Mouse (Mus musculus): Measurements from ENCODE around the gene Tmem156. TPM values are rescaled to one million over a fixed set of nuclear protein-coding genes. Genes with fewer than 3 reads are reported as not detected.

The Tmem156 gene
- polyA plus RNA-seq, 1 experiment = 3.6 TPM

DNA sequence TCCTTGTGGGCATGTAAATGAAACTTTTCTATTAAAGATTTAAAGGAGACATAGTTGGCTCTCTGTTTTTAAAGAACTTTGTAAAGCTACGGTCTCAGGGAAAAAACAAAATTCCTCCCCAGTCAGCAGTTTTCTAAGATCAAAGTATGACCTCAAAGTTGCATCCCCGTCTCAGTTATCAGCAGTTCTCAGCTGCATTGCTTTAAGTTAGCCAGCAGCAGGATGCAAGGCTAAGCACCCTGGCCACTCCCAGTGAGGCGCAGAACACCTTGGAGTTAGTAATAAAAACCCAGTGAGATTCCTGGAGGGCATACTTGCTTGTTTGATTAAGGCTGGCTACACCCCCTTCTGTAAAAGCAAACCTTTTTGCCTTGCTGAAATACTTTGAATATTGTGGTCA, 15.2 kb downstream of the Tmem156 start:
- Histone ChIP-seq H3K4me1 (replicated peaks; ENCODE audit: control insufficient read depth, insufficient read depth, low read length) (no peaks in the 10 kb centered on the region), H3K27ac (ENCODE audit: control insufficient read depth, insufficient read depth, low read length) (no peak overlapping the region), H3K4me3 (ENCODE audit: control insufficient read depth, insufficient read depth, low read length) (no peak overlapping the region), H3K36me3 (ENCODE audit: control insufficient read depth, insufficient read depth, low read length) (peaks cover 11% of the 10 kb centered on the region), H3K27me3 (ENCODE audit: control insufficient read depth, insufficient read depth, low read length) (no peaks in the 10 kb centered on the region)
- 81% methylated on average over 3 of the region's 3 CpGs for WGBS
- no peak for DNase-seq
- TF ChIP-seq CTCF (IDR thresholded peaks at IDR 0.05; ENCODE audit: borderline replicate concordance, control insufficient read depth, extremely low read depth, insufficient read depth, low read length, poor library complexity) (no peak), POLR2A (IDR thresholded peaks at IDR 0.05; ENCODE audit: control insufficient read depth, extremely low read depth, insufficient read depth, low read length, poor library complexity) (no peak)

DNA sequence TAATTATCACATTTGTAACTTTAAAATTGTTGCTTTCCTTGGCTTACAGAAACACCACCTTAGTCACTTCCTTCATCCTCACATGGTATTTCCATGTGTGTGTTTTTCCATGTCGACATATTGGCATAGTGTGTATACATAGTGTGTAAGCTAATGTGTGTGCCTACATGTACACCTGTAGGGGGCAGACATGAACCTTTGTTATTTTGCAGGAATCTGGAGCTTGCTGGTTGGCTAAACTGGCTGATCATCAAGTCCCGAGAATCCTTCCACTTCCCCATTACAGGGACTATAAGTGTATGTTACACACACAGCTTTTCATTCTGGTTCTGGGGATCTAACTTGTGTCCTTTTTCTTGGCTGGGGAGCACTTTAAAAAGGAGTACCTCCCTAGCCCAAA, 15.8 kb downstream of the Tmem156 start:
- no peak overlapping the region for H3K27ac ChIP-seq (ENCODE audit: control insufficient read depth, insufficient read depth, low read length)
- H3K4me1 ChIP-seq (replicated peaks; ENCODE audit: control insufficient read depth, insufficient read depth, low read length) = no peaks in the 10 kb centered on the region
- no peak overlapping the region for H3K4me3 ChIP-seq (ENCODE audit: control insufficient read depth, insufficient read depth, low read length)
- WGBS = 83% methylated on average over 2 of the region's 2 CpGs
- DNase-seq = no peak
- H3K36me3 ChIP-seq (ENCODE audit: control insufficient read depth, insufficient read depth, low read length) = peaks cover 11% of the 10 kb centered on the region
- H3K27me3 ChIP-seq (ENCODE audit: control insufficient read depth, insufficient read depth, low read length) = no peaks in the 10 kb centered on the region
- TF ChIP-seq POLR2A (IDR thresholded peaks at IDR 0.05; ENCODE audit: control insufficient read depth, extremely low read depth, insufficient read depth, low read length, poor library complexity) = no peak
- TF ChIP-seq CTCF (IDR thresholded peaks at IDR 0.05; ENCODE audit: borderline replicate concordance, control insufficient read depth, extremely low read depth, insufficient read depth, low read length, poor library complexity) = no peak

DNA sequence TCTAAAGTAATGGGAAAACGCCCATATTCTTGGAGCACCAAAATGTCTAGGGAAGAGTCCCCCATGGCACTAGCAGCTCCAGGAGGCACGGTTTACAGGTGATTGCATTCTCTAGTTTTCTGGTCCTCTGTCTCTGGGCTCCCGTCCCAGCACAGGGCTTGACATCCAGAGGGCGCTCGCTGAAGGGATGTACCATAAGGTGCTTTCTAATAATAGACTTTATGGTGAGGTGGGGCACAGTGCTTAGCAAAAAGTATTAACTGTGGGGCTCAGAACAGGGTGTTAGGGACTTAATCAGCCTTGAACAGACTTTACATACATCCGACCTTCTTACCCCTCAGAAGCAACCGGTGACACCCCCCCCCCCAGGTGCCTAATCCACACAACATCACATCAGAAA, 17.2 kb downstream of the Tmem156 start:
- no peak for DNase-seq
- Histone ChIP-seq H3K27me3 (ENCODE audit: control insufficient read depth, insufficient read depth, low read length) (no peaks in the 10 kb centered on the region), H3K4me3 (ENCODE audit: control insufficient read depth, insufficient read depth, low read length) (no peak overlapping the region), H3K27ac (ENCODE audit: control insufficient read depth, insufficient read depth, low read length) (no peak overlapping the region), H3K36me3 (ENCODE audit: control insufficient read depth, insufficient read depth, low read length) (peaks cover 11% of the 10 kb centered on the region), H3K4me1 (replicated peaks; ENCODE audit: control insufficient read depth, insufficient read depth, low read length) (no peaks in the 10 kb centered on the region)
- TF ChIP-seq CTCF (IDR thresholded peaks at IDR 0.05; ENCODE audit: borderline replicate concordance, control insufficient read depth, extremely low read depth, insufficient read depth, low read length, poor library complexity) (no peak), POLR2A (IDR thresholded peaks at IDR 0.05; ENCODE audit: control insufficient read depth, extremely low read depth, insufficient read depth, low read length, poor library complexity) (no peak)
- WGBS = 93% methylated on average over 7 of the region's 7 CpGs

DNA sequence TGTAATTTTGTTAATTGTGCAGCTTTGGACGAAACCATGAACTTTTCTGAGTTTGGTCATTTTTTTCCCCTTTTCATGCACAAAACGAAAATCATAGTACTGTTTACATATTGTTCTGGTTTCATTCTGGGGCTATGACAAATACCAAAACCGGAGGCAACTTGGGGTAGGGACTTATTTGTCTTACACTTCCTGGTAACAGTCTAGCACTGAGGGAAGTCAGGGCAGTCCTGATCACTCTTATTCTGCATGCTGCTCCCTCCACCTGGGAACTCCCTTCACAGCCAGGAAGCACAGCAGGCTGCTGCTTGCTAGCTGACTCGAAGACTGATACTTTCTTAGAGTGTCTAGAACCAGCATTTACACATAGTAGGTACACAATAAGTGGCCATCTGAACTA, 18.7 kb downstream of the Tmem156 start:
- Histone ChIP-seq H3K36me3 (ENCODE audit: control insufficient read depth, insufficient read depth, low read length) (peaks cover 11% of the 10 kb centered on the region; the same call in 1 of the 2 replicates), H3K4me1 (replicated peaks; ENCODE audit: control insufficient read depth, insufficient read depth, low read length) (no peaks in the 10 kb centered on the region), H3K27ac (ENCODE audit: control insufficient read depth, insufficient read depth, low read length) (no peak overlapping the region), H3K27me3 (ENCODE audit: control insufficient read depth, insufficient read depth, low read length) (no peaks in the 10 kb centered on the region), H3K4me3 (ENCODE audit: control insufficient read depth, insufficient read depth, low read length) (no peak overlapping the region)
- TF ChIP-seq CTCF (IDR thresholded peaks at IDR 0.05; ENCODE audit: borderline replicate concordance, control insufficient read depth, extremely low read depth, insufficient read depth, low read length, poor library complexity) (no peak), POLR2A (IDR thresholded peaks at IDR 0.05; ENCODE audit: control insufficient read depth, extremely low read depth, insufficient read depth, low read length, poor library complexity) (no peak)
- 88% methylated on average over 4 of the region's 4 CpGs for WGBS
- DNase-seq = no peak

DNA sequence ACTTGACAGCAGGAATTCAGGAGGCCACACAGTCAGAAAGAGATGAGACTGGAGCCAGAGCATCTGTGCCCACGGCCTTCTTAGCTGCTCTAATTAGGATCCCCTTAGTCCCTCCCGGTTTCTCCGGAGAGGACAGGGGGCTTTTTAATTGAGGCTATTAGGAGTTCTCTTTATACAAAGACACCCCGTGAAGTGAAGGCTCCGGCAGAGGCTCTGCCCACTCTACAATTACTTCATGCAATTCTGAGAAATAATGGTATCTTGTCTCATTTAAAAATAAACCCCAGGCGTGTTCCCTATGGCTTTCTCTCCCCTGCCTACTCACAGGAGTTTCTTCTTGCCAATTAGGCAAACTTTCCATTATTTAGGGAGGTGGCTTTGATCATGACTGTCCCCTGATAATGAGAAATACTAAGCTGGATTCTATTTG, 20.2 kb downstream of the Tmem156 start:
- no peak overlapping the region for H3K4me3 ChIP-seq (ENCODE audit: control insufficient read depth, insufficient read depth, low read length)
- WGBS = 94% methylated on average over 6 of the region's 6 CpGs

DNA sequence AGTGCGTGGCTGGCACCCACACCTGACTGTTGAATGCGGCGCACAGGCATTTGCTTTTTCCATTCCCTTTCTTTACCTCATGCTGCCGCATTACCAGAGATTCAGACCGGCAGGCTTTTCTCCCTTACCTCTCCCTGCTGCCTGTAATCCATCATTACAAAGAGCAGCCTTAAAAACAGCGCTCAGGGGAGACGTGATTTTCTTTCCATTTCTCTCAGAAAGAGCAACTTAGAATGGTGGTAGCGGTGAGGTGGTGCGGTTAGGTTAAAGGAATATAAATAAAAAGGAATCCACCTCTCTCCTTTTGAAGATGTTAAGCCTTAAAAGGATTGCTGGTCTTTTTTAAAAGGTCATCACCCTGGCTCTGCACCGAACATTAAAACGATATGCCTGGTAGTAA, 22.1 kb downstream of the Tmem156 start:
- H3K27ac ChIP-seq (ENCODE audit: control insufficient read depth, insufficient read depth, low read length) = no peak overlapping the region
- H3K4me3 ChIP-seq (ENCODE audit: control insufficient read depth, insufficient read depth, low read length) = no peak overlapping the region
- no peak for TF ChIP-seq POLR2A (IDR thresholded peaks at IDR 0.05; ENCODE audit: control insufficient read depth, extremely low read depth, insufficient read depth, low read length, poor library complexity)
- TF ChIP-seq CTCF (IDR thresholded peaks at IDR 0.05; ENCODE audit: borderline replicate concordance, control insufficient read depth, extremely low read depth, insufficient read depth, low read length, poor library complexity) = no peak
- H3K4me1 ChIP-seq (replicated peaks; ENCODE audit: control insufficient read depth, insufficient read depth, low read length) = no peaks in the 10 kb centered on the region
- 94% methylated on average over 11 of the region's 11 CpGs for WGBS
- H3K36me3 ChIP-seq (ENCODE audit: control insufficient read depth, insufficient read depth, low read length) = peaks cover 2% of the 10 kb centered on the region; the same call in 1 of the 2 replicates
- no peaks in the 10 kb centered on the region for H3K27me3 ChIP-seq (ENCODE audit: control insufficient read depth, insufficient read depth, low read length)
- no peak for DNase-seq

More for the DNA sequence above, 20.2 kb downstream of the Tmem156 start:
- Histone ChIP-seq H3K27ac (ENCODE audit: control insufficient read depth, insufficient read depth, low read length) (no peak overlapping the region), H3K36me3 (ENCODE audit: control insufficient read depth, insufficient read depth, low read length) (peaks cover 11% of the 10 kb centered on the region; the same call in 1 of the 2 replicates), H3K4me1 (replicated peaks; ENCODE audit: control insufficient read depth, insufficient read depth, low read length) (no peaks in the 10 kb centered on the region), H3K27me3 (ENCODE audit: control insufficient read depth, insufficient read depth, low read length) (no peaks in the 10 kb centered on the region)
- no peak for DNase-seq
- TF ChIP-seq CTCF (IDR thresholded peaks at IDR 0.05; ENCODE audit: borderline replicate concordance, control insufficient read depth, extremely low read depth, insufficient read depth, low read length, poor library complexity) = no peak
- no peak for TF ChIP-seq POLR2A (IDR thresholded peaks at IDR 0.05; ENCODE audit: control insufficient read depth, extremely low read depth, insufficient read depth, low read length, poor library complexity)

DNA sequence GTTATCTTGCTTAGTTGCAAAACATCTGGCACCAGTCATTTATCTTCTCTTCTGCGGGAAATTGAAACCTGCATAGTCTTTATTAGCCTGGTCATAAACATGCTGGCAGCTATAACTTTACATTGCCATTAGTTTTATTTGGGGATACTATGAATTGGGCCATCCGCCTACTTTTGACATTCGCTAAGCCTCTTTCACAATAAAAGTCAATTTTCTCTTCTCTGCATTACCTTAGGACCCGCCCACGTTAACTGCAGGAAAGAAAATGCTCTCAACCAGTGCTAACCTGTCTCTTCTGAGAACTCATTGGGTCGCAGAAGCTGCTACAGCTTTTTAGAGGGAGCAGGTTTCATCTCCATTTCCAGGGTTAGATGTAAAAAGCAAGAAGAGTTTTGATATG, 23.8 kb downstream of the Tmem156 start:
- TF ChIP-seq POLR2A (IDR thresholded peaks at IDR 0.05; ENCODE audit: control insufficient read depth, extremely low read depth, insufficient read depth, low read length, poor library complexity) = no peak
- no peak for TF ChIP-seq CTCF (IDR thresholded peaks at IDR 0.05; ENCODE audit: borderline replicate concordance, control insufficient read depth, extremely low read depth, insufficient read depth, low read length, poor library complexity)

More for the DNA sequence above, 23.8 kb downstream of the Tmem156 start:
- Histone ChIP-seq H3K27ac (ENCODE audit: control insufficient read depth, insufficient read depth, low read length) (no peak overlapping the region), H3K27me3 (ENCODE audit: control insufficient read depth, insufficient read depth, low read length) (no peaks in the 10 kb centered on the region), H3K4me3 (ENCODE audit: control insufficient read depth, insufficient read depth, low read length) (no peak overlapping the region), H3K4me1 (replicated peaks; ENCODE audit: control insufficient read depth, insufficient read depth, low read length) (no peaks in the 10 kb centered on the region), H3K36me3 (ENCODE audit: control insufficient read depth, insufficient read depth, low read length) (no peaks in the 10 kb centered on the region)
- DNase-seq = no peak
- 94% methylated on average over 6 of the region's 6 CpGs for WGBS

Measured in thymus, adult 2 months (tissue).